ENCODE assay signal across 8 mouse cellular contexts in the genomic region with DNA sequence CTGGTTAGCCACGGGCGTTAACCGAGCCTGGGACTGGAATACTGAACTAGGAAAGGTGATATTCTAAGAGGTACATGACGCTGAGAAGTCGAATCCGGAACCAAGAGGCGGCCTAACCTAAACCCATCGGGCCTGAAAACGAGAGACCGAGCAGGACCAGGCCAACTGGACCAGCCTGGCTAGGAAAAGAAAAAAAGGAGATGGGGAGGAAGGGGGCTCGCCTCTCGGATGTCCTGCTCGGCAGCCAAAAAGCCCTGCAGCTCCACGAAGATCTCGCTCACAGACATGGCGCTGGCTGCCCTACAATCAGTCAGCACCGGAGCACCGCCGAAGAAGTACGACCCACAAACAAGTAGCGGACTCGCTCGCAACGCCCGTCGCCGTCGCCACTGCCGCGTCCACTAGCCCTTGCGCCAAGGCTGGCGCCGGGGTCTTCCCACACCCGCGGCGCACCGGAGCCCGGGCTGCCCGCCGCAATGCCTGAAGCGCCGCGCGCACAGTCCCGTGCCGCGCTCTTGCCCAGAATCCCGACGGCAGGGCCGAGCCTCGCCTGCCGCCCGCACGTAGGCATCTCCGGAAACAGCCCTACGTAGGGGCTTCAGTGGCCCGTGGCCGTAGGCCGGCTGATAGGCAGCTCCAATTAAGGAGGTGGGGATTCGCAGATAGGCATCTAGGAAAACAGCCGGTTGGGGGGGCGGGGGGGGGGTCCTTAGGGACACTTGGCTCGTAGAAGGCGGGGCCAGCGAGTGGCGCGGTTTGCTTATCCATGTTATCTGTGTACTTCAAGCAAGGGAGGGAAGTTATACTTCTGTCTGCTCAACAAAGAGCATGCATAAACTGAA. TPM values are rescaled to one million over a fixed set of nuclear protein-coding genes. Genes with fewer than 3 reads are reported as not detected.
A peak's percentile ranks its signal among the peaks of the same experiment; 100 is the strongest.
DNase-seq lines count a peak whose midpoint lies in the region; ATAC-seq and TF ChIP-seq lines count a peak whose summit lies in the region.

No protein-coding gene starts in this region.

- peak overlapping the region; percentile 96 for H3K9ac ChIP-seq in heart, embryonic 11.5 days (ENCODE audit: low read depth, low read length)
- peak overlapping the region; percentile 89 for H3K9ac ChIP-seq in kidney, embryonic 16.5 days (replicated peaks; ENCODE audit: low read length)
- H3K9ac ChIP-seq in liver, adult 2 months (ENCODE audit: low read depth, low read length), result peak overlapping the region; percentile 72

- peak; percentile 94 for DNase-seq in A20 (ENCODE audit: low read depth, low spot score)
- DNase-seq in liver, adult 2 months (ENCODE audit: extremely low read depth, low read depth, low spot score), result peak; percentile 78
- peak; percentile 87 for DNase-seq in splenic B cell, adult 2 months (ENCODE audit: low read depth, low spot score)

- ATAC-seq in heart, embryonic 11.5 days (replicated peaks; ENCODE audit: insufficient number of reproducible peaks, low FRiP score, low TSS enrichment), result peak; percentile 94
- peak; percentile 100 for ATAC-seq in kidney, embryonic 16.5 days (ENCODE audit: low FRiP score, low TSS enrichment)

- peak overlapping the region; percentile 98 for H3K27ac ChIP-seq in bone marrow macrophage, adult 2 months (ENCODE audit: insufficient read depth, low read depth, low read length)
- peak overlapping the region; percentile 78 for H3K27ac ChIP-seq in embryonic fibroblast, embryonic 13.5 days (ENCODE audit: insufficient read depth, low read length)
- H3K27ac ChIP-seq in heart, embryonic 11.5 days (ENCODE audit: low read depth, low read length), result peak overlapping the region; percentile 89
- peak overlapping the region; percentile 95 for H3K27ac ChIP-seq in kidney, embryonic 16.5 days (ENCODE audit: low read length)
- peak overlapping the region; percentile 93 for H3K27ac ChIP-seq in liver, adult 2 months (replicated peaks; ENCODE audit: insufficient read depth, low read depth, low read length)

- WGBS in heart, embryonic 11.5 days (ENCODE audit: insufficient replicate concordance), result under 1% methylated on average over 66 of the region's 67 CpGs
- WGBS in kidney, embryonic 16.5 days, result under 1% methylated on average over 67 of the region's 67 CpGs
- under 1% methylated on average over 67 of the region's 67 CpGs for WGBS in liver, adult 2 months

- no peaks in the 10 kb centered on the region; the same call in 1 of the 2 replicates for H3K79me2 ChIP-seq in liver, adult 2 months (ENCODE audit: control insufficient read depth, insufficient read depth, low read length)
- peaks cover 39% of the 10 kb centered on the region for H3K79me2 ChIP-seq in myocyte (ENCODE audit: control insufficient read depth, insufficient read depth)

- no peaks in the 10 kb centered on the region for H3K27me3 ChIP-seq in heart, embryonic 11.5 days (ENCODE audit: control insufficient read depth, insufficient read depth, low read length)
- no peaks in the 10 kb centered on the region for H3K27me3 ChIP-seq in kidney, embryonic 16.5 days (ENCODE audit: insufficient read depth, low read length)
- H3K27me3 ChIP-seq in liver, adult 2 months (ENCODE audit: control insufficient read depth, insufficient read depth, low read length), result no peaks in the 10 kb centered on the region
- no peaks in the 10 kb centered on the region for H3K27me3 ChIP-seq in myocyte (ENCODE audit: control insufficient read depth, insufficient read depth, insufficient read length)
- H3K27me3 ChIP-seq in splenic B cell, adult 2 months (ENCODE audit: control insufficient read depth, insufficient read depth, low read length, poor library complexity, severe bottlenecking), result no peaks in the 10 kb centered on the region

- TF ChIP-seq CTCF in bone marrow macrophage, adult 2 months (IDR thresholded peaks at IDR 0.05; ENCODE audit: low read depth, low read length), result no peak
- TF ChIP-seq CTCF in embryonic fibroblast, embryonic 13.5 days (IDR thresholded peaks at IDR 0.05; ENCODE audit: borderline replicate concordance, insufficient read depth, low read length), result no peak
- TF ChIP-seq CTCF in liver, adult 2 months (IDR thresholded peaks at IDR 0.05; ENCODE audit: low read depth, low read length), result no peak

- no peaks in the 10 kb centered on the region for H3K9me3 ChIP-seq in heart, embryonic 11.5 days (replicated peaks; ENCODE audit: control insufficient read depth, low read length)
- H3K9me3 ChIP-seq in kidney, embryonic 16.5 days (ENCODE audit: low read length), result no peaks in the 10 kb centered on the region

- H3K4me3 ChIP-seq in bone marrow macrophage, adult 2 months (ENCODE audit: insufficient read depth, low read length), result peak overlapping the region; percentile 92
- H3K4me3 ChIP-seq in embryonic fibroblast, embryonic 13.5 days (ENCODE audit: insufficient read depth, low read length), result peak overlapping the region; percentile 96
- peak overlapping the region; percentile 96 for H3K4me3 ChIP-seq in heart, embryonic 11.5 days (ENCODE audit: low read depth, low read length)
- peak overlapping the region; percentile 96 for H3K4me3 ChIP-seq in kidney, embryonic 16.5 days (ENCODE audit: low read length)
- H3K4me3 ChIP-seq in liver, adult 2 months (ENCODE audit: insufficient read depth, low read depth, low read length), result peak overlapping the region; percentile 66
- H3K4me3 ChIP-seq in myocyte, result peak overlapping the region; percentile 81

- peaks cover 9% of the 10 kb centered on the region for H3K4me1 ChIP-seq in bone marrow macrophage, adult 2 months (ENCODE audit: control insufficient read depth, insufficient read depth, low read length)
- peaks cover 4% of the 10 kb centered on the region for H3K4me1 ChIP-seq in embryonic fibroblast, embryonic 13.5 days (ENCODE audit: control insufficient read depth, insufficient read depth, low read length)
- H3K4me1 ChIP-seq in heart, embryonic 11.5 days (ENCODE audit: control insufficient read depth, insufficient read depth, low read length), result peaks cover 6% of the 10 kb centered on the region
- peaks cover 8% of the 10 kb centered on the region for H3K4me1 ChIP-seq in kidney, embryonic 16.5 days (ENCODE audit: insufficient read depth, low read length)
- no peaks in the 10 kb centered on the region for H3K4me1 ChIP-seq in liver, adult 2 months (ENCODE audit: control insufficient read depth, insufficient read depth, low read length)

- TF ChIP-seq POLR2A in bone marrow macrophage, adult 2 months (IDR thresholded peaks at IDR 0.05; ENCODE audit: borderline replicate concordance, low read depth, low read length), result no peak
- TF ChIP-seq POLR2A in embryonic fibroblast, embryonic 13.5 days (IDR thresholded peaks at IDR 0.05; ENCODE audit: low read depth, low read length), result peak; percentile 92
- TF ChIP-seq POLR2A in liver, adult 2 months (IDR thresholded peaks at IDR 0.05; ENCODE audit: extremely low read depth, insufficient read depth, low read length), result 0 out of 2 replicates have a peak, but pooled peaks have one; percentile 42
- TF ChIP-seq POLR2A in myocyte (IDR thresholded peaks at IDR 0.05; ENCODE audit: insufficient read length, low read depth), result peak; percentile 97

- peaks cover 2% of the 10 kb centered on the region for H3K36me3 ChIP-seq in heart, embryonic 11.5 days (ENCODE audit: control insufficient read depth, insufficient read depth, low read length)
- H3K36me3 ChIP-seq in kidney, embryonic 16.5 days (ENCODE audit: insufficient read depth, low read length), result peaks cover 15% of the 10 kb centered on the region
- peaks cover 11% of the 10 kb centered on the region; the same call in 1 of the 2 replicates for H3K36me3 ChIP-seq in liver, adult 2 months (ENCODE audit: control insufficient read depth, insufficient read depth, low read length)
- H3K36me3 ChIP-seq in myocyte (ENCODE audit: control insufficient read depth, insufficient read depth), result peaks cover 6% of the 10 kb centered on the region
- H3K36me3 ChIP-seq in splenic B cell, adult 2 months (ENCODE audit: control insufficient read depth, insufficient read depth, low read length, poor library complexity, severe bottlenecking), result no peaks in the 10 kb centered on the region

- peak overlapping the region; percentile 70 for H3K4me2 ChIP-seq in heart, embryonic 11.5 days
- H3K4me2 ChIP-seq in kidney, embryonic 16.5 days (replicated peaks; ENCODE audit: low read depth, low read length), result peak overlapping the region; percentile 81
- H3K4me2 ChIP-seq in myocyte (ENCODE audit: low read depth), result peak overlapping the region; percentile 85

- H3ac ChIP-seq in myocyte (ENCODE audit: control insufficient read depth, insufficient read length), result peak overlapping the region; percentile 36

TF ChIP-seq in myocyte, 11 proteins besides CTCF, POLR2A, EP300 and RAD21 (continues in another document):
- TF ChIP-seq SRF (IDR thresholded peaks at IDR 0.05; ENCODE audit: control insufficient read depth, insufficient read length, low read depth) (peak; percentile 56), POLR2AphosphoS2 (IDR thresholded peaks at IDR 0.05; ENCODE audit: insufficient read length, low read depth) (peak; percentile 95), TCF3 (IDR thresholded peaks at IDR 0.05; ENCODE audit: insufficient read length, low read depth) (no peak), CEBPB (IDR thresholded peaks at IDR 0.05; ENCODE audit: insufficient read depth, poor library complexity, severe bottlenecking) (no peak), REST (IDR thresholded peaks at IDR 0.05; ENCODE audit: insufficient read depth, insufficient read length) (no peak), TCF12 (IDR thresholded peaks at IDR 0.05; ENCODE audit: insufficient read depth, poor library complexity, severe bottlenecking) (no peak), USF1 (IDR thresholded peaks at IDR 0.05; ENCODE audit: low read depth) (no peak)

RNA-seq across cellular contexts. Expression of gene Tsn, which starts 0.5 kb away (rescaled TPM):
- polyA plus RNA-seq in bone marrow macrophage, adult 2 months (2012; ENCODE audit: insufficient read depth, insufficient read length, missing spikeins), result 68.5 and 70.1 TPM in 2 replicates
- polyA plus RNA-seq in embryonic fibroblast, embryonic 13.5 days (2011; ENCODE audit: insufficient read length, low read depth, missing spikeins), result 92.5 and 101 TPM in 2 replicates
- 225 and 226 TPM in 2 replicates for polyA plus RNA-seq in heart, embryonic 11.5 days (2014; fragmentation: Nextera tagmentation; extraction: Ambion mirVana)
- polyA plus RNA-seq in kidney, embryonic 16.5 days (2015; fragmentation: Nextera tagmentation; extraction: Ambion mirVana), result 288 and 291 TPM in 2 replicates
- total RNA-seq in liver, adult 2 months (2014; rRNA removed), result 28.9 and 34.5 TPM in 2 replicates
- polyA plus RNA-seq in liver, adult 2 months (2012; rRNA removed), result 37.0 and 37.1 TPM in 2 replicates
- 92.8 TPM for polyA plus RNA-seq in myocyte (2012; fragmentation: generic; extraction: Trizol)

RNA-seq across cellular contexts. Expression of gene Nifk, which starts 10.6 kb away (rescaled TPM):
- 24.5 and 25.6 TPM in 2 replicates for polyA plus RNA-seq in bone marrow macrophage, adult 2 months (2012; ENCODE audit: insufficient read depth, insufficient read length, missing spikeins)
- polyA plus RNA-seq in embryonic fibroblast, embryonic 13.5 days (2011; ENCODE audit: insufficient read length, low read depth, missing spikeins), result 56.5 and 57.0 TPM in 2 replicates
- polyA plus RNA-seq in heart, embryonic 11.5 days (2014; fragmentation: Nextera tagmentation; extraction: Ambion mirVana), result 56.7 and 62.7 TPM in 2 replicates
- polyA plus RNA-seq in kidney, embryonic 16.5 days (2015; fragmentation: Nextera tagmentation; extraction: Ambion mirVana), result 82.4 and 84.3 TPM in 2 replicates
- 18.2 and 20.8 TPM in 2 replicates for total RNA-seq in liver, adult 2 months (2014; rRNA removed)
- polyA plus RNA-seq in liver, adult 2 months (2012; rRNA removed), result 4.3 and 4.8 TPM in 2 replicates
- polyA plus RNA-seq in myocyte (2012; fragmentation: generic; extraction: Trizol), result 27.0 TPM

Comparison
In these comparisons a context has a peak if more than half of its experiments do, and no peak if none do; other contexts are left out.
1. Peak in every context shown above with its lines: DNase-seq, ATAC-seq, H3K4me3 ChIP-seq and H3K27ac ChIP-seq.